Mouse (Mus musculus): Measurements from ENCODE around the gene Dmrta2.
A peak's percentile ranks its signal among the peaks of the same experiment; 100 is the strongest.

Gene Dmrta2

DNA sequence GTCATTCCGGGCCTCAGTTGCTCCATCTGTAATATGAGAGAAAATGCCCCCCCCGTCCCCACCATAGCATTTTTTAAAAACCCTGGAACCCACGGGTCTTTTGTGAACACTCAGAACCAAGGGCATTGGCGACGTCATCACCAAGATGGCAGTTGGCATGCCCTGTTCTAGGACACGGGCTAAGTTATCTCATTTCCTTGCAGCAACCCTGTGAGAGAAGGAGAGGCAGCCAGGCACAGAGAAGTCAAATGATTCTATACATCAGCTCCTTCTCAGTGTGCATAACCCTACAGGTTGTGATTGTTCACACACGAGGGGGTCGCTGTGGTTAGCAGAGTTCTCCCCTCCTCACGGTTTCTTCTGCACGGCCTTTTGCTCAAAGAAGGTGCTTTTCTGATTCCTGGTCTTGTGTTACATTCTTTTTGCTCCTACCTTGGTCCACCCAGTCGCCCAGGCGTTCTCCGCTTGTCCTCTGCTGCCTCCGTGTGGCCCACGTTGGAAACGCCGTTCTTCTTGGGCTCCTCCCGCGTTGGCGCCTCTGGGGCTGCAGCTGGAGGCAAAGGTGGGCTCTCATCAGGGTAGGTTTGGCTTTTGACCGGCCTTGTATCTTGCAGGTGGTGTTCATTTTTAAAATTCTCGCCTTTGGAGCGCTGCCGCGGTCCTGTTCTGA is 44.2 kb downstream of the Dmrta2 start:
- DNase-seq (ENCODE audit: low spot score), result peak; percentile 36

DNA sequence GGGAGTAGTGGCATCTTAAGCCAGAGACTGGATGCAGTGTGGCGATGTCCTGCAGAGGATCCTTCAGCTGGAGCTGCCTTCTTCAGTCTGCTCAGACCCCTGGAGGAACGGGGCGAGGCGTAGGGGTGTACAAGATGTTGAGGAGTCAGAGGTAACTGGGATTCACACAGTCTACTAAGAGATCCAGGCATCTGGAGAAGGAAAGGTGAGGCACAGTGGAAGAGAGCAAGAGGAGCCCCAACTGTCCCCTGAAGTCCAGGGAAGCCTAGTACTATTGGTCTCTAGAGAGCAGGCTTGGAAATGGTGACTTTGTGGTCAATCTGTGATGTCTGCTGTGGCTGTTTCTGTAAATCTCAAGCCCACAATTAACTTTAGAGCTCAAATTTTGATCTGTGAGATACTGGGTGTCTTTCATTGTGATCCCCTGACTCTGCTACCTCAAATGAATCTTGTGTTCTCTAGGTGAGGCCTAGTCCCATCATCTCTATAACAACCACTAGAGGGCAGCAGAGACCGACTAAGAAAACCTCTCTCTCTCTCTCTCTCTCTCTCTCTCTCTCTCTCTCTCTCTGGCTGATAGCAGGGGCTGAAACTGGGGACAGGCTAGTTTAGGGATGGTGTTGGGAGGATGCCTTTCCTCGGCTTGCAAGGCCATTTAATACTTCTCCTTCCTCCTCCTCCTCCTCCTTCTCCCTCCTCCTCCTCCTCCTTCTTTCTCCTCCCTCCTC is 50.8 kb downstream of the Dmrta2 start:
- DNase-seq (ENCODE audit: low spot score), result no peak

DNA sequence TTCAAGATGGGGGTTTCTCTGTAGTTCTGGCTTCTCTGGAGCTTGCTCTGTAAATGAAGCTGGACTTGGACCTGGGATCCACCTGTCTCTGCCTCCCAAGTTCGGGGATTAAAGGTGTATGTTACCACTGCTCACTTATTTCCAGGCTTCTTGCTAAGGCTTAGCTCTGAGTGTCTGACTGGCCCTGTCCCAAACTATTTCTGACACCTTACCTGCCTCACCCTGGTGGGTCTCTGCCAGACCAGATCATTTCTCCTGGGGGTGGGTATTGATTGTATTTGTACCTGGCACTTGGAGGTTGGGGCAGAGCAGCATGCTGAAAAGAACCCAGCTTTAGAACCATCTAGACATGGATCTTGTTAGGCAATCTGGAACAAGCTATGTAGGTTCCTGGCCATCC is 51.6 kb downstream of the Dmrta2 start:
- no peak for DNase-seq (ENCODE audit: low spot score)
